ENCODE assay signal across 9 mouse cellular contexts in genomic region chr14:72783248-72783647, GRCm38 (mm10).
DNase-seq lines count a peak whose midpoint lies in the region; ATAC-seq and TF ChIP-seq lines count a peak whose summit lies in the region.
"Had no signal": no experiment of that assay in that cellular context is flagged by ENCODE, and none has a peak within 500 bp of the region (broad histone marks: within the 10 kb centered on the region; RNA-seq: fewer than 3 reads in every experiment).

No protein-coding gene starts in this region.

- no peak for TF ChIP-seq POLR2A in MEL (IDR thresholded peaks at IDR 0.05; ENCODE audit: control insufficient read depth in 1 of 2, insufficient read depth in 1 of 2, low read depth in 1 of 2, low read length in 2 of 2, poor library complexity in 1 of 2)
- no peak for TF ChIP-seq POLR2A in limb, embryonic 14.5 days (IDR thresholded peaks at IDR 0.05; ENCODE audit: borderline replicate concordance, extremely low read depth, insufficient read depth, insufficient read length)

- TF ChIP-seq CTCF in MEL (IDR thresholded peaks at IDR 0.05 in 2 of 3, conservative IDR thresholded peaks at IDR 0.05 in 1 of 3; ENCODE audit: control insufficient read depth in 1 of 3, insufficient read depth in 1 of 3, low read depth in 2 of 3, low read length in 3 of 3, poor library complexity in 1 of 3, severe bottlenecking in 1 of 3) = no peak

- peaks cover 0 to 1% of the 10 kb centered on the region in 2 experiments; a peak in 1 of 4 replicates for H3K27me3 ChIP-seq in MEL (ENCODE audit: control insufficient read depth in 1 of 2, insufficient read depth in 2 of 2, low read length in 2 of 2)
- no peaks in the 10 kb centered on the region for H3K27me3 ChIP-seq in limb, embryonic 14.5 days (ENCODE audit: control insufficient read depth, insufficient read depth, low read length)
- H3K27me3 ChIP-seq in midbrain, embryonic 15.5 days (replicated peaks) = no peaks in the 10 kb centered on the region
- H3K27me3 ChIP-seq: midbrain, embryonic 12.5 days had no signal

- no peak overlapping the region for H3K9ac ChIP-seq in MEL (ENCODE audit: control insufficient read depth, low read depth, low read length, poor library complexity, severe bottlenecking)
- H3K9ac ChIP-seq in limb, embryonic 14.5 days (ENCODE audit: low read depth, low read length, severe bottlenecking) = no peak overlapping the region
- H3K9ac ChIP-seq in midbrain, embryonic 15.5 days = no peak overlapping the region
- H3K9ac ChIP-seq: midbrain, embryonic 12.5 days had no signal

- no peak for TF ChIP-seq RAD21 in MEL (IDR thresholded peaks at IDR 0.05; ENCODE audit: low read depth, low read length)

- no peak overlapping the region for H3K4me2 ChIP-seq in limb, embryonic 14.5 days (replicated peaks; ENCODE audit: low read depth, low read length, severe bottlenecking)
- no peak overlapping the region for H3K4me2 ChIP-seq in midbrain, embryonic 15.5 days
- H3K4me2 ChIP-seq: midbrain, embryonic 12.5 days had no signal

- H3K9me3 ChIP-seq in MEL (replicated peaks; ENCODE audit: insufficient read depth, low read length) = no peaks in the 10 kb centered on the region
- H3K9me3 ChIP-seq in limb, embryonic 14.5 days (ENCODE audit: control insufficient read depth, low read length) = no peaks in the 10 kb centered on the region
- no peaks in the 10 kb centered on the region for H3K9me3 ChIP-seq in midbrain, embryonic 15.5 days
- H3K9me3 ChIP-seq: midbrain, embryonic 12.5 days had no signal

- H3K27ac ChIP-seq in MEL (ENCODE audit: control insufficient read depth, low read depth, low read length) = no peak overlapping the region
- no peak overlapping the region for H3K27ac ChIP-seq in limb, embryonic 14.5 days (replicated peaks; ENCODE audit: low read depth, low read length)
- no peak overlapping the region for H3K27ac ChIP-seq in midbrain, embryonic 15.5 days
- H3K27ac ChIP-seq: midbrain, embryonic 12.5 days had no signal

- H3K79me2 ChIP-seq in MEL (ENCODE audit: control insufficient read depth, insufficient read depth, low read length, poor library complexity) = no peaks in the 10 kb centered on the region

- H3K4me3 ChIP-seq in MEL (ENCODE audit: control insufficient read depth in 1 of 2, insufficient read depth in 1 of 2, low read depth in 2 of 2, low read length in 2 of 2) = no peak overlapping the region
- no peak overlapping the region for H3K4me3 ChIP-seq in limb, embryonic 14.5 days (replicated peaks; ENCODE audit: low read length)
- H3K4me3 ChIP-seq in midbrain, embryonic 15.5 days = no peak overlapping the region
- H3K4me3 ChIP-seq: midbrain, embryonic 12.5 days had no signal

- TF ChIP-seq EP300 in MEL (IDR thresholded peaks at IDR 0.05; ENCODE audit: low read depth in 1 of 2, low read length in 2 of 2) = no peak

- 48% methylated on average over 9 of the region's 9 CpGs for WGBS in limb, embryonic 14.5 days
- WGBS in midbrain, embryonic 15.5 days = 75% methylated on average over 9 of the region's 9 CpGs

- no peaks in the 10 kb centered on the region for H3K36me3 ChIP-seq in MEL (ENCODE audit: control insufficient read depth in 1 of 2, insufficient read depth in 2 of 2, low read length in 2 of 2)
- no peaks in the 10 kb centered on the region for H3K36me3 ChIP-seq in limb, embryonic 14.5 days (ENCODE audit: control insufficient read depth, insufficient read depth, low read length)
- no peaks in the 10 kb centered on the region for H3K36me3 ChIP-seq in midbrain, embryonic 15.5 days (replicated peaks)
- H3K36me3 ChIP-seq: midbrain, embryonic 12.5 days had no signal

- H3K4me1 ChIP-seq in MEL (ENCODE audit: control insufficient read depth in 1 of 2, insufficient read depth in 2 of 2, low read length in 2 of 2) = no peaks in the 10 kb centered on the region
- no peaks in the 10 kb centered on the region for H3K4me1 ChIP-seq in limb, embryonic 14.5 days (ENCODE audit: control insufficient read depth, insufficient read depth, low read length)
- H3K4me1 ChIP-seq in midbrain, embryonic 15.5 days = no peaks in the 10 kb centered on the region
- H3K4me1 ChIP-seq: midbrain, embryonic 12.5 days had no signal

- no peak for DNase-seq in frontal cortex, postnatal 14 days (ENCODE audit: low spot score in 2 of 2)
- peak; percentile 12 for DNase-seq in MEL (ENCODE audit: low read depth, low spot score)
- DNase-seq in heart, adult 9 months (ENCODE audit: low spot score in 2 of 2) = peak; percentile 72 to 75
- peak; percentile 8 for DNase-seq in limb, embryonic 14.5 days (ENCODE audit: low spot score)
- peak; percentile 69 for DNase-seq in skeletal muscle tissue, adult 2 months (ENCODE audit: low read depth, low spot score)

- peak; percentile 99 for ATAC-seq in frontal cortex, adult (ENCODE audit: low TSS enrichment)
- ATAC-seq in limb, embryonic 14.5 days (ENCODE audit: low FRiP score, low read depth) = no peak
- no peak for ATAC-seq in midbrain, embryonic 15.5 days (replicated peaks)
- ATAC-seq in activated CD4-positive, CD25-positive, alpha-beta regulatory T cell, adult 4 months = no peak

TF ChIP-seq in MEL, 35 proteins besides CTCF, POLR2A, EP300 and RAD21:
- TF ChIP-seq USF2 (IDR thresholded peaks at IDR 0.05; ENCODE audit: borderline replicate concordance in 1 of 2, insufficient read depth in 1 of 2, low read depth in 1 of 2, low read length in 2 of 2) = no peak
- no peak for TF ChIP-seq CHD1 (IDR thresholded peaks at IDR 0.05; ENCODE audit: low read depth, low read length)
- no peak for TF ChIP-seq SIN3A (IDR thresholded peaks at IDR 0.05; ENCODE audit: low read length)
- no peak for TF ChIP-seq HCFC1 (IDR thresholded peaks at IDR 0.05; ENCODE audit: low read depth, low read length)
- TF ChIP-seq GATA1 (IDR thresholded peaks at IDR 0.05; ENCODE audit: low read depth, low read length) = no peak
- TF ChIP-seq TCF12 (IDR thresholded peaks at IDR 0.05; ENCODE audit: low read depth, low read length) = no peak

Comparison
In these comparisons a context has a peak if more than half of its experiments do, and no peak if none do; other contexts are left out.
1. DNase-seq: peak in MEL (single experiment), heart, adult 9 months (2 of 2), limb, embryonic 14.5 days (single experiment) and skeletal muscle tissue, adult 2 months (single experiment); none in frontal cortex, postnatal 14 days (0 of 2).